Mouse (Mus musculus) brain, embryonic 14.5 days (tissue): ENCODE results near the gene Dusp3.

Experiments used
- CTCF ChIP-seq: fragments of 200-500 bp; IDR thresholded peaks from 2 replicates; pipeline ENCODE4 v1.5.1; 2012; ENCODE audit warnings: inconsistent platforms, mild to moderate bottlenecking, moderate library complexity, borderline replicate concordance; ENCODE audit not compliant: insufficient read depth, insufficient read length; ENCODE audit errors: extremely low read depth
- POLR2A ChIP-seq: fragments of 200-500 bp; IDR thresholded peaks from 2 replicates; pipeline ENCODE4 v1.6.1; 2012; ENCODE audit warnings: mild to moderate bottlenecking, inconsistent platforms, borderline replicate concordance; ENCODE audit not compliant: poor library complexity, insufficient read depth, insufficient read length, severe bottlenecking; ENCODE audit errors: extremely low read depth

DNA sequence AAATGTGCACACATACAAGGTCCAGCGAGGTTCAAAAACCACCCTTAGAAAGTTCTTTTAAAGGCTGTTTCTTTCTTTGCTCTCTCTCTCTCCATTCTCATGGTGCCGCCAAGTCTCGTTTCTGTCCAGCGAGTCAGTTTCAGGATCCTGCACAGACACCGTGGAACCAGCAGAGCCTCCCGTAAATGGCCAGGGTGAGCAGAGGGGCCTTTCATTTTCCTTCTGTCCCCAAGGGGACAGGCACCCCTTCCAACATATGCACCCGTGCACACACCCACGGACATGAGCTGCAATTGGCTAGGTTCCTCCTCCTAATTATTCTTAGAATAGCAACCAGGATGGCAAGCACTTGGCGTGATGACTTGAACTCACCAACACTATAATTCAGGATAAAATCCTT, 13.3 kb downstream of the Dusp3 start:
- no peak for TF ChIP-seq CTCF
- no peak for TF ChIP-seq POLR2A
